ENCODE assay signal across 9 mouse cellular contexts in the genomic region with DNA sequence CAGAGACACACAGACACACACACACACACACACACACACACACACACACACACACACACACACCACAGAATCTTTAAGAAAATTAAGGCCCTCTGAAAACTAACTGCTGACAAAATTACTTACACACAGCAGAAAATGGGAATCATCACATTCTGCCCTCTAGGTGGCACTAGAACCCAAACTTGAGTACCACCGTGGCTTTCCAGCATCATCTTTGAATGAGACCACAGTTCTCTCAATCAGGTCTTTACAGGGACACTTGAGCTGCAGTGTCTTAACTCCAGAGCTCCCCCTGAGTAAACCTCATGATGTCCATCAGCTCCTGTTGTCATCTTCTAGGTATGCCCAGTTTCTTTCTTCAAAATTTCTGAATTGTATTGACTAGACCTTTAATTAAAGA.
DNase-seq lines count a peak whose midpoint lies in the region; ATAC-seq and TF ChIP-seq lines count a peak whose summit lies in the region.
"Had no signal": no experiment of that assay in that cellular context is flagged by ENCODE, and none has a peak within 500 bp of the region (broad histone marks: within the 10 kb centered on the region; RNA-seq: fewer than 3 reads in every experiment).

No protein-coding gene starts in this region.

- H3K27me3 ChIP-seq in thymus, adult 2 months (ENCODE audit: control insufficient read depth, insufficient read depth, low read length) = no peaks in the 10 kb centered on the region
- no peaks in the 10 kb centered on the region for H3K27me3 ChIP-seq in forebrain, embryonic 16.5 days (replicated peaks; ENCODE audit: control insufficient read depth, insufficient read depth, low read length)
- H3K27me3 ChIP-seq in midbrain, embryonic 12.5 days = no peaks in the 10 kb centered on the region
- no peaks in the 10 kb centered on the region for H3K27me3 ChIP-seq in stomach, postnatal 0 days (ENCODE audit: control insufficient read depth, insufficient read depth, low read length)
- H3K27me3 ChIP-seq: megakaryocyte, embryonic 14.5 days had no signal

- WGBS in thymus, adult 2 months = 0% methylated on average over 1 of the region's 1 CpGs
- 0% methylated on average over 1 of the region's 1 CpGs for WGBS in forebrain, embryonic 16.5 days
- 0% methylated on average over 1 of the region's 1 CpGs for WGBS in midbrain, embryonic 12.5 days
- WGBS in stomach, postnatal 0 days = 0% methylated on average over 1 of the region's 1 CpGs

- TF ChIP-seq POLR2A in thymus, adult 2 months (IDR thresholded peaks at IDR 0.05; ENCODE audit: control insufficient read depth, extremely low read depth, insufficient read depth, low read length, poor library complexity) = no peak

- no peak for TF ChIP-seq EP300 in stomach, postnatal 0 days (optimal IDR thresholded peaks at IDR 0.05)

- H3K4me3 ChIP-seq in thymus, adult 2 months (ENCODE audit: control insufficient read depth, insufficient read depth, low read length) = no peak overlapping the region
- no peak overlapping the region for H3K4me3 ChIP-seq in forebrain, embryonic 16.5 days (replicated peaks; ENCODE audit: low read length)
- no peak overlapping the region for H3K4me3 ChIP-seq in midbrain, embryonic 12.5 days
- H3K4me3 ChIP-seq in stomach, postnatal 0 days (ENCODE audit: low read depth, low read length) = no peak overlapping the region
- H3K4me3 ChIP-seq: megakaryocyte, embryonic 14.5 days had no signal

- no peak overlapping the region for H3K9ac ChIP-seq in forebrain, embryonic 16.5 days (replicated peaks; ENCODE audit: low read depth, low read length)
- H3K9ac ChIP-seq in midbrain, embryonic 12.5 days (replicated peaks) = no peak overlapping the region
- no peak overlapping the region for H3K9ac ChIP-seq in stomach, postnatal 0 days (ENCODE audit: low read length)

- H3K9me3 ChIP-seq in forebrain, embryonic 16.5 days (ENCODE audit: control insufficient read depth, low read length) = no peaks in the 10 kb centered on the region
- H3K9me3 ChIP-seq in midbrain, embryonic 12.5 days = no peaks in the 10 kb centered on the region
- no peaks in the 10 kb centered on the region for H3K9me3 ChIP-seq in stomach, postnatal 0 days (ENCODE audit: control insufficient read depth, low read length)
- H3K9me3 ChIP-seq: megakaryocyte, embryonic 14.5 days had no signal

- peak; percentile 46 for ATAC-seq in cerebellum, adult (ENCODE audit: insufficient number of reproducible peaks, low FRiP score, low TSS enrichment)
- ATAC-seq in forebrain, embryonic 16.5 days = peak; percentile 83
- peak; percentile 54 for ATAC-seq in midbrain, embryonic 12.5 days (ENCODE audit: low FRiP score, low read depth)
- ATAC-seq in stomach, postnatal 0 days (ENCODE audit: low FRiP score, low TSS enrichment) = no peak

- no peak overlapping the region for H3K27ac ChIP-seq in thymus, adult 2 months (ENCODE audit: control insufficient read depth, insufficient read depth, low read length)
- no peak overlapping the region for H3K27ac ChIP-seq in forebrain, embryonic 16.5 days (ENCODE audit: low read length)
- no peak overlapping the region for H3K27ac ChIP-seq in midbrain, embryonic 12.5 days (replicated peaks)
- H3K27ac ChIP-seq in stomach, postnatal 0 days (replicated peaks) = no peak overlapping the region

- TF ChIP-seq CTCF in thymus, adult 2 months (IDR thresholded peaks at IDR 0.05; ENCODE audit: borderline replicate concordance, control insufficient read depth, extremely low read depth, insufficient read depth, low read length, poor library complexity) = no peak
- TF ChIP-seq CTCF in stomach, postnatal 0 days (IDR thresholded peaks at IDR 0.05; ENCODE audit: low read depth) = peak; percentile 93

- peak; percentile 63 for DNase-seq in thymus, adult 2 months
- DNase-seq in thymus, adult 18-20 months = no peak
- DNase-seq in induced T-regulatory cell, adult 2 months (ENCODE audit: low read depth) = peak; percentile 85
- peak; percentile 65 to 73 for DNase-seq in left cerebral cortex, adult 18-20 months (ENCODE audit: low spot score in 2 of 2)
- peak; percentile 58 for DNase-seq in stomach, postnatal 0 days (ENCODE audit: low spot score)

- no peaks in the 10 kb centered on the region for H3K4me1 ChIP-seq in thymus, adult 2 months (replicated peaks; ENCODE audit: control insufficient read depth, insufficient read depth, low read length)
- 0 out of 2 replicates have a peak, but pooled peaks cover 3% of the 10 kb centered on the region for H3K4me1 ChIP-seq in forebrain, embryonic 16.5 days (replicated peaks; ENCODE audit: control insufficient read depth, insufficient read depth, low read length)
- H3K4me1 ChIP-seq in midbrain, embryonic 12.5 days = no peaks in the 10 kb centered on the region
- no peaks in the 10 kb centered on the region for H3K4me1 ChIP-seq in stomach, postnatal 0 days (replicated peaks; ENCODE audit: control insufficient read depth, insufficient read depth)

- no peak overlapping the region for H3K4me2 ChIP-seq in forebrain, embryonic 16.5 days (ENCODE audit: low read length)
- no peak overlapping the region for H3K4me2 ChIP-seq in midbrain, embryonic 12.5 days (replicated peaks)
- H3K4me2 ChIP-seq in stomach, postnatal 0 days (replicated peaks; ENCODE audit: low read depth) = no peak overlapping the region

- no peaks in the 10 kb centered on the region for H3K36me3 ChIP-seq in thymus, adult 2 months (ENCODE audit: control insufficient read depth, insufficient read depth, low read length)
- H3K36me3 ChIP-seq in forebrain, embryonic 16.5 days (ENCODE audit: control insufficient read depth, insufficient read depth) = no peaks in the 10 kb centered on the region
- H3K36me3 ChIP-seq in midbrain, embryonic 12.5 days = no peaks in the 10 kb centered on the region
- no peaks in the 10 kb centered on the region for H3K36me3 ChIP-seq in stomach, postnatal 0 days (ENCODE audit: control insufficient read depth, insufficient read depth, low read length)

Comparison
In these comparisons a context has a peak if more than half of its experiments do, and no peak if none do; other contexts are left out.
1. DNase-seq: peak in thymus, adult 2 months (single experiment), induced T-regulatory cell, adult 2 months (single experiment), left cerebral cortex, adult 18-20 months (2 of 2) and stomach, postnatal 0 days (single experiment); none in thymus, adult 18-20 months (0 of 2).